21 mouse cellular contexts compared by ENCODE assay signal in the genomic region with DNA sequence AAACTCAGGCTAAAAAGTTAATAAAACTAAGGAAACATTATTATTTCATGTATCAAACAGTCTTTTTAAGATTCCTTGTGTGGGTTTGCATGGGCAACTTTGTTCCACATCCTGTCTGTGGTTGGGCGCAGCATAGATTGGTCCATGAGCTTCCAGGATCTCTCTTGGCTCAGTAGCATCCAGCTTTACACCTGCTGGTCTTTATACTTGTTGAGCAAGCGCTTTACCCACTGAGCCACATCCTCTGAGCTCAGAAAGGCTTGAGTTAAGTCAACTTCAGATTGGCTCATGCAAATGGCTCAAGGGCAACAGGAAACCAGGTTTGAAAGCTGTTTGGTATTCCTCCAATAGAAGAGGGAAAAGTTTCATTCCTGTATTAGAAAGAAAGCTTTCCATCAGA.
"Had no signal": no experiment of that assay in that cellular context is flagged by ENCODE, and none has a peak within 500 bp of the region (broad histone marks: within the 10 kb centered on the region; RNA-seq: fewer than 3 reads in every experiment).

No protein-coding gene starts in this region.

- ATAC-seq: liver, postnatal 0 days; lung, postnatal 0 days; midbrain, embryonic 13.5 days; midbrain, embryonic 16.5 days had no signal

- H3K27ac ChIP-seq: kidney, postnatal 0 days; limb, embryonic 12.5 days; limb, embryonic 15.5 days; liver, embryonic 14.5 days; macrophage; midbrain, embryonic 10.5 days; midbrain, embryonic 13.5 days; stomach, embryonic 15.5 days had no signal

- H3K9me3 ChIP-seq: limb, embryonic 12.5 days; limb, embryonic 15.5 days; megakaryocyte, embryonic 14.5 days; midbrain, embryonic 10.5 days; midbrain, embryonic 13.5 days; stomach, embryonic 15.5 days had no signal

- H3K27me3 ChIP-seq: limb, embryonic 12.5 days; limb, embryonic 15.5 days; stomach, embryonic 15.5 days had no signal

- H3K4me2 ChIP-seq: limb, embryonic 12.5 days; limb, embryonic 15.5 days; liver, embryonic 11.5 days; lung, embryonic 14.5 days; midbrain, embryonic 13.5 days; stomach, embryonic 15.5 days had no signal

- H3K4me3 ChIP-seq: limb, embryonic 12.5 days; limb, embryonic 15.5 days; megakaryocyte, embryonic 14.5 days; midbrain, embryonic 10.5 days; midbrain, embryonic 13.5 days; myocyte; stomach, embryonic 15.5 days had no signal

- H3K36me3 ChIP-seq: limb, embryonic 12.5 days; limb, embryonic 15.5 days; midbrain, embryonic 10.5 days; midbrain, embryonic 13.5 days; stomach, embryonic 15.5 days had no signal

- H3K9ac ChIP-seq: limb, embryonic 12.5 days; limb, embryonic 15.5 days; liver, embryonic 14.5 days; liver, postnatal 0 days; lung, embryonic 14.5 days; midbrain, embryonic 13.5 days; stomach, embryonic 15.5 days had no signal

- DNase-seq: kidney, adult 2 months; kidney, postnatal 4 days; left cerebral cortex, postnatal 4 days; liver, postnatal 0 days; lung, embryonic 14.5 days; right cerebral cortex, postnatal 25 days; spleen, adult 18-20 months; thymus, postnatal 14 days had no signal
